Mouse (Mus musculus) intestine, embryonic 14.5 days (tissue): ENCODE data around the gene Nodal. TPM values are rescaled to one million over a fixed set of nuclear protein-coding genes. Genes with fewer than 3 reads are reported as not detected.

Source experiments
- ATAC-seq: fragments of 200-750 bp; cut with Nextera tagmentation; replicated peaks from 2 replicates; pipeline ENCODE4 v1.8.0; 2017; ENCODE audit warnings: low read depth, moderate number of reproducible peaks, moderate TSS enrichment, moderate library complexity; ENCODE audit not compliant: low FRiP score, low TSS enrichment
- DNase-seq: peaks from one replicate; pipeline ENCODE4 v3.0.0-alpha.2; 2018; ENCODE audit warnings: low spot score
- H3K27ac ChIP-seq: fragments of 300-500 bp; sonication (generic); 2 replicates; pipeline ENCODE4 v1.5.1; 2014; ENCODE audit warnings: low read depth, mild to moderate bottlenecking, control low read depth
- H3K27me3 ChIP-seq: fragments of 300-500 bp; sonication (generic); replicated peaks from 2 replicates; pipeline ENCODE4 v1.6.1; 2014; ENCODE audit warnings: low read length, control low read depth; ENCODE audit not compliant: control insufficient read depth, insufficient read depth
- H3K36me3 ChIP-seq: fragments of 300-500 bp; sonication (generic); 2 replicates; pipeline ENCODE4 v1.6.1; 2014; ENCODE audit warnings: low read length, control low read depth; ENCODE audit not compliant: control insufficient read depth, insufficient read depth
- H3K4me1 ChIP-seq: fragments of 300-500 bp; sonication (generic); replicated peaks from 2 replicates; pipeline ENCODE4 v1.6.1; 2014; ENCODE audit warnings: low read length, control low read depth, mixed read lengths; ENCODE audit not compliant: control insufficient read depth, insufficient read depth
- H3K4me2 ChIP-seq: fragments of 300-500 bp; sonication (generic); 2 replicates; pipeline ENCODE4 v1.6.1; 2014; ENCODE audit warnings: low read length
- H3K4me3 ChIP-seq: fragments of 300-500 bp; sonication (generic); 2 replicates; pipeline ENCODE4 v1.5.1; 2014; ENCODE audit warnings: low read depth, low read length, control low read depth, mixed read lengths
- H3K9ac ChIP-seq: fragments of 300-500 bp; sonication (generic); 2 replicates; pipeline ENCODE4 v1.6.1; 2014; ENCODE audit warnings: mild to moderate bottlenecking, low read length
- H3K9me3 ChIP-seq: fragments of 300-500 bp; sonication (generic); 2 replicates; pipeline ENCODE4 v1.6.1; 2016; ENCODE audit warnings: low read length, control low read depth; ENCODE audit not compliant: control insufficient read depth
- WGBS: fragments of 180-500 bp; shearing (Covaris S2); extraction: QIAGEN DNeasy Blood & Tissue Kit; methylation state at CpG from one replicate; pipeline ENCODE4 v1.1.7; 2014; 5-methylcytosine and 5-hydroxymethylcytosine counted together
- polyA plus RNA-seq: library from polyadenylated mRNA; unstranded; fragments of >200 nt; fragmentation: Nextera tagmentation; extraction: Ambion mirVana; gene quantifications from 2 replicates; pipeline ENCODE4 v1.2.1, GENCODE M21; 2014

The Nodal gene
- polyA plus RNA-seq, 1 experiment from 2014 or later: 0.54 TPM

GRCm38 (mm10) chr10:61468900-61469299 is 51.1 kb downstream of the Nodal start:
- 72% methylated on average over 7 of the region's 7 CpGs for WGBS
- H3K9me3 ChIP-seq: no peaks in the 10 kb centered on the region
- H3K4me2 ChIP-seq: no peak overlapping the region
- H3K4me1 ChIP-seq: no peaks in the 10 kb centered on the region
- H3K4me3 ChIP-seq: no peak overlapping the region
- no peaks in the 10 kb centered on the region for H3K36me3 ChIP-seq
- no peak overlapping the region for H3K9ac ChIP-seq
- DNase-seq: no peak
- ATAC-seq: no peak
- H3K27me3 ChIP-seq: no peaks in the 10 kb centered on the region
- no peak overlapping the region for H3K27ac ChIP-seq

GRCm38 (mm10) chr10:61473640-61474039 is 55.9 kb downstream of the Nodal start:
- 71% methylated on average over 3 of the region's 3 CpGs for WGBS
- DNase-seq (no peak), ATAC-seq (no peak)
- no peaks in the 10 kb centered on the region for H3K27me3 ChIP-seq
- H3K27ac ChIP-seq: no peak overlapping the region
- no peaks in the 10 kb centered on the region for H3K9me3 ChIP-seq
- no peak overlapping the region for H3K9ac ChIP-seq
- H3K36me3 ChIP-seq: no peaks in the 10 kb centered on the region
- H3K4me1 ChIP-seq: peaks cover 5% of the 10 kb centered on the region
- no peak overlapping the region for H3K4me3 ChIP-seq
- H3K4me2 ChIP-seq: no peak overlapping the region

GRCm38 (mm10) chr10:61474344-61474743 is 56.6 kb downstream of the Nodal start:
- Histone ChIP-seq H3K36me3 (no peaks in the 10 kb centered on the region), H3K4me3 (no peak overlapping the region), H3K9me3 (no peaks in the 10 kb centered on the region), H3K4me1 (peaks cover 5% of the 10 kb centered on the region), H3K9ac (no peak overlapping the region), H3K27ac (no peak overlapping the region), H3K27me3 (no peaks in the 10 kb centered on the region), H3K4me2 (no peak overlapping the region)
- no peak for DNase-seq
- 75% methylated on average over 1 of the region's 1 CpGs for WGBS
- no peak for ATAC-seq

Other genes starting within 250 kb of the Nodal start
- gene Tbata, start 246.0 kb upstream of the Nodal start, polyA plus RNA-seq: not detected in 2 replicates
- 0.74 and 1.2 TPM in 2 replicates for gene Adamts14, start 144.5 kb upstream of the Nodal start, polyA plus RNA-seq
- not detected in 2 replicates for gene Prf1, start 120.1 kb upstream of the Nodal start, polyA plus RNA-seq
- 18.3 and 19.6 TPM in 2 replicates for gene Pald1, start 34.4 kb upstream of the Nodal start, polyA plus RNA-seq
- gene Eif4ebp2, start 34.7 kb downstream of the Nodal start, polyA plus RNA-seq: 43.0 and 48.8 TPM in 2 replicates
- gene Lrrc20, start 57.8 kb downstream of the Nodal start, polyA plus RNA-seq: 7.5 and 8.1 TPM in 2 replicates
- gene Npffr1, start 177.5 kb downstream of the Nodal start, polyA plus RNA-seq: 0.15 and 0.22 TPM in 2 replicates
- 226 and 229 TPM in 2 replicates for gene Ppa1, start 230.6 kb downstream of the Nodal start, polyA plus RNA-seq